Mouse (Mus musculus) limb, embryonic 14.5 days (tissue): ENCODE measurements around the gene Syt8. TPM values are rescaled to one million over a fixed set of nuclear protein-coding genes. Genes with fewer than 3 reads are reported as not detected.
A peak's percentile ranks its signal among the peaks of the same experiment; 100 is the strongest.

Experiments used
- ATAC-seq: fragments of 200-750 bp; cut with Nextera tagmentation; 2 replicates; pipeline ENCODE4 v1.8.0; 2017; ENCODE audit warnings: low read depth, moderate number of reproducible peaks, moderate TSS enrichment; ENCODE audit not compliant: low FRiP score
- DNase-seq: peaks from one replicate; pipeline ENCODE4 v3.0.0-alpha.2; 2015; ENCODE audit warnings: low spot score
- H3K27ac ChIP-seq: fragments of 300-500 bp; sonication (generic); replicated peaks from 2 replicates; pipeline ENCODE4 v1.5.1; 2014; ENCODE audit warnings: low read depth, mild to moderate bottlenecking, low read length, moderate library complexity, mixed read lengths
- H3K27me3 ChIP-seq: fragments of 300-500 bp; sonication (generic); 2 replicates; pipeline ENCODE4 v1.6.1; 2014; ENCODE audit warnings: low read length, mixed read lengths; ENCODE audit not compliant: control insufficient read depth, insufficient read depth
- H3K36me3 ChIP-seq: fragments of 300-500 bp; sonication (generic); 2 replicates; pipeline ENCODE4 v1.6.1; 2014; ENCODE audit warnings: mild to moderate bottlenecking, low read length, moderate library complexity, mixed read lengths; ENCODE audit not compliant: control insufficient read depth, insufficient read depth
- H3K4me1 ChIP-seq: fragments of 300-500 bp; sonication (generic); 2 replicates; pipeline ENCODE4 v1.6.1; 2014; ENCODE audit warnings: antibody characterized with exemption, low read length, mixed read lengths; ENCODE audit not compliant: control insufficient read depth, insufficient read depth
- H3K4me2 ChIP-seq: fragments of 300-500 bp; sonication (generic); replicated peaks from 2 replicates; pipeline ENCODE4 v1.6.1; 2014; ENCODE audit warnings: low read depth, mild to moderate bottlenecking, low read length, moderate library complexity; ENCODE audit not compliant: severe bottlenecking
- H3K4me3 ChIP-seq: fragments of 300-500 bp; sonication (generic); replicated peaks from 2 replicates; pipeline ENCODE4 v1.5.1; 2014; ENCODE audit warnings: low read length
- H3K9ac ChIP-seq: fragments of 300-500 bp; sonication (generic); 2 replicates; pipeline ENCODE4 v1.6.1; 2014; ENCODE audit warnings: mild to moderate bottlenecking, low read depth, low read length, moderate library complexity; ENCODE audit not compliant: severe bottlenecking
- H3K9me3 ChIP-seq: fragments of 300-500 bp; sonication (generic); 2 replicates; pipeline ENCODE4 v1.6.1; 2016; ENCODE audit warnings: low read length; ENCODE audit not compliant: control insufficient read depth
- POLR2A ChIP-seq: fragments of 200-500 bp; IDR thresholded peaks from 2 replicates; pipeline ENCODE4 v1.8.0; 2012; ENCODE audit warnings: inconsistent platforms, mild to moderate bottlenecking, moderate library complexity, borderline replicate concordance; ENCODE audit not compliant: insufficient read depth, insufficient read length; ENCODE audit errors: extremely low read depth
- WGBS: fragments of 180-500 bp; shearing (Covaris S2); extraction: QIAGEN DNeasy Blood & Tissue Kit; methylation state at CpG from one replicate; pipeline ENCODE4 v1.1.7; 2014; 5-methylcytosine and 5-hydroxymethylcytosine counted together
- polyA plus RNA-seq, 2 experiments: library from polyadenylated mRNA; depleted of rRNA in 1 of 2; stranded (reverse) in 1 of 2; unstranded in 1 of 2; fragments of >200 nt; fragmentation: Nextera tagmentation in 1 of 2; extraction: Ambion mirVana in 1 of 2; gene quantifications; 2 replicates each; pipeline versions ENCODE4 v1.2.1 to v1.2.3; 2012 to 2014

The Syt8 gene
- polyA plus RNA-seq, 2 experiments: 2.0 to 7.3 TPM

DNA sequence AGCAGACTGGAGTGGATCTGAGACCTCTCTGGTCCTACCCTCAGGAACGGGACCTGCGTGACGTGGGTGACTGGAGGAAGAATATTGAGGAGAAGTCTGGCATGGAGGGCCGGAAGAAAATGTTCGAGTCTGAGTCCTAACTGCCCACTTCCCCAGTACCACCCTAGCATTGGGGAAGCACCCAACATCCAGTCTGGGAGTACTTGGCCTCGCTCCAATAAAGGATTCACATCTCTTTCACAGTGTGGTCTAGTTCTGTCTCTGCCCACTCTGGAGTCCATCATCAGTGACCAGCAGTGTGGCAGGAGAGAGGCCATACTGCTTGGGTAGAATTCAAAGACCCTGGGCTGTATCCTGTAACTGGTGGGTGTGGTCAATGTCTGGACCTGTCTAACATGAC, 9.5 kb downstream of the Syt8 start:
- H3K9ac ChIP-seq: no peak overlapping the region
- DNase-seq (no peak), ATAC-seq (no peak)
- no peak for TF ChIP-seq POLR2A
- 94% methylated on average over 6 of the region's 6 CpGs for WGBS
- no peaks in the 10 kb centered on the region for H3K36me3 ChIP-seq
- H3K4me3 ChIP-seq: no peak overlapping the region
- no peaks in the 10 kb centered on the region for H3K27me3 ChIP-seq
- no peaks in the 10 kb centered on the region for H3K9me3 ChIP-seq
- H3K27ac ChIP-seq: no peak overlapping the region
- no peak overlapping the region for H3K4me2 ChIP-seq
- peaks cover 19% of the 10 kb centered on the region for H3K4me1 ChIP-seq

DNA sequence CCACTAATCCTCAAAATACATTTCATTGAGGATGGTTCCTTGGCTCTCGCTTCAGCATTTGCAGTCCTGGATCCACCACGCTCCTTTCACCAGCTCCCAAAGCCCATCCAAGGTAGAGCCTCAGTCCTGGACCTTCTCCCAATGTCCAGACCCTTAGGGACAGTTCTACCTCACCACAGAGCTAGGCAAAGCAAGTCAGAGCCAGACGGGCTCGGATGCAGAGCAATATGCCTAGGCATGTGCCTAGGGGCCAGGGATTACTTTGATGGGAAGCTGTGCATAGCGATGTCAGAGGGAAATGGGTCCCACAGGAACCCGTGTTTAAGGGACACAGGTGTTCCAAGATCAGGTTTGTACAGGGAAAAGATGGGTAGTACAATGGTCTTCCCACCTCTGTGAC, 10.7 kb downstream of the Syt8 start:
- H3K9me3 ChIP-seq: no peaks in the 10 kb centered on the region
- H3K4me1 ChIP-seq: peaks cover 19% of the 10 kb centered on the region
- no peak overlapping the region for H3K9ac ChIP-seq
- H3K27ac ChIP-seq: no peak overlapping the region
- WGBS: 74% methylated on average over 6 of the region's 6 CpGs
- TF ChIP-seq POLR2A: no peak
- H3K4me2 ChIP-seq: no peak overlapping the region
- H3K27me3 ChIP-seq: no peaks in the 10 kb centered on the region
- DNase-seq (no peak), ATAC-seq (no peak)
- H3K4me3 ChIP-seq: no peak overlapping the region
- no peaks in the 10 kb centered on the region for H3K36me3 ChIP-seq

DNA sequence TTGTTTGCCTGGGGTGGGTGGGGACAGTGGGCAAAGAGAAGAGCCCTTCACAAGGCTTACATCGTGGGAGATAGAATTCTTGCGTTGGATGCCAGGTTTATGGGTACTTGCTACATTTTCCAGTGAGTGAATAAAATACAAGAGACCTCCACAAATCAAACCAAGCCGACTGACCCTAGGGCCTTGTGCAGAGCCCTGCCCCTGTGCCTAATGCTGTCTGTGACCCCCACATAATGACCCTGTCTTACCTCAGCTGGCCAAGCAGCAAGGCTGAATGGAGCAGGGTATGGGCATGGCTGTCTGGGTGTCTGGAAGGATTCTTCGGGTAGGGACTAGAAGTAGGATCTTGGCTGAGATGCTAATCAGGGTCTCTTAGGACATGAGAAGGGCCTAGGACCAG, 11.6 kb downstream of the Syt8 start:
- ATAC-seq (no peak), DNase-seq (no peak)
- no peak overlapping the region for H3K9ac ChIP-seq
- TF ChIP-seq POLR2A: no peak
- no peaks in the 10 kb centered on the region for H3K36me3 ChIP-seq
- no peak overlapping the region for H3K4me2 ChIP-seq
- no peak overlapping the region for H3K4me3 ChIP-seq
- WGBS: 85% methylated on average over 4 of the region's 4 CpGs
- H3K4me1 ChIP-seq: peaks cover 10% of the 10 kb centered on the region
- no peaks in the 10 kb centered on the region for H3K27me3 ChIP-seq
- H3K9me3 ChIP-seq: no peaks in the 10 kb centered on the region
- H3K27ac ChIP-seq: no peak overlapping the region

DNA sequence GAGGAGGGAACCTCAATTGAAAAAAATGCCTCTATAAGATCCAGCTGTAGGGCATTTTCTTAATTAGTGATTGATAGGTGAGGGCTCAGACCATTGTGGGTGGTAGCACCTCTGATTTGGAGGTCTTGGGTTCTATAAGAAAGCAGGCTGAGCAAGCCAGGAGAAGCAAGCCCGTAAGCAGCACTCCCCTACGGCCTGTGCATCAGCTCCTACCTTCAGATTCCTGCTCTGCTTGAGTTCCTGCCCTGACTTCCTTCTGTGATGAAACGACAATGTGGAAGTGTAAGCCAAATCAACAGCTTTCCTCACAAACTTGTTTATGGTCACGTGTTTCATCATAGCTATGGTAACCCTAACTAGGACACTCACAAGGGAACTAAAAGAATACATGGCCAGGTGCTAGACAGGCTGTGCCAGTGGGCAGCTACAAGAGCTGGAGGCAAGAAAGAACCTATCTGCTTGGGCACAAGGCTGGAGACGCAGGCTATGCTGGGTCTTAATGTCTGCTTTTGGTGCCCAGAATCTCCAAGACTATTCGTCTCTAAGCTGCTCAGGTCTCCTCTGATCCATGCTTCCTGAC, 14.5 kb downstream of the Syt8 start:
- Histone ChIP-seq H3K27ac (no peak overlapping the region), H3K9ac (no peak overlapping the region), H3K27me3 (no peaks in the 10 kb centered on the region), H3K4me2 (no peak overlapping the region), H3K36me3 (no peaks in the 10 kb centered on the region), H3K4me1 (peaks cover under 1% of the 10 kb centered on the region; the same call in 1 of the 2 replicates), H3K4me3 (no peak overlapping the region), H3K9me3 (no peaks in the 10 kb centered on the region)
- ATAC-seq (no peak), DNase-seq (no peak)
- TF ChIP-seq POLR2A: no peak
- 74% methylated on average over 6 of the region's 6 CpGs for WGBS

DNA sequence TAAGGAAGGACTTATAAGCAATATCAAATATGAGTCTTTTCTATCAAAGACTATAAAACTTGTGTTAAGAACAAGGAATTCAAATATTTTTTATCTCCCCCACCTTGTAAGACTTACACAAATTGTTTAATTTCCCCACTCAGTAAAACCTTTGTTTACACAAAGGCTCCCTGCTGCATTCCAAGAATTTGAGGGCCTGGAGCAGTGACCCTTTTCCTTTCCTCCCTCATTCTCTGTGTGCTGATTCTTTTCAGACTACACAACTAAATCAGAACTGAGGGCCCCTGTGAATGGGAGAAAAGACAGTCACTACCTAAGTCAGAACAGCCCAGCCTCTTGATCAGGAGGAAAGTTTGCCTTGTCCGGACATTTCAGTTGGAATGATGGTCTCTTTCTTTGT, 20.1 kb downstream of the Syt8 start:
- Histone ChIP-seq H3K27me3 (no peaks in the 10 kb centered on the region), H3K36me3 (no peaks in the 10 kb centered on the region), H3K9me3 (no peaks in the 10 kb centered on the region), H3K4me3 (no peak overlapping the region), H3K9ac (no peak overlapping the region), H3K27ac (peak overlapping the region; percentile 78), H3K4me2 (no peak overlapping the region), H3K4me1 (peaks cover 42% of the 10 kb centered on the region)
- WGBS: 47% methylated on average over 1 of the region's 1 CpGs
- DNase-seq (no peak), ATAC-seq (no peak)
- no peak for TF ChIP-seq POLR2A

DNA sequence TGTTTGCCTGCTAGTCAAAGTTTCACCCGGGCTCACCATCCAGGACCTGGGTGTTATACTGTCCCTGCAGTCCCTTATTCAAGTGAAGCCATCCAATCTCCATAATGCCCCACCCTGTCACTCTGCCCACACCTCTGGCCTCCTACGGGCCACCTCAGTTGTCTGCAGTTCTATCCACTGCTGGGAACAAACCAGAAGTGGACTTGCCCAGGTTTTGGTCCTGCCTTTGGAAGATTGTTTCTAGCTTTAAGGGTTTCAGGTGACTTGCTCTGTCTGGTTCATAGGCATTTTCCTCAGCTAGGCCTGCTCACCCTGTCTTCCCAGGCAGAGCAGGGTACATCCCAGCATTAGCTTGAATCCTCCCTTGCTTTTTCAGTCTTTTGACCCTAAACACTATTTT, 20.6 kb downstream of the Syt8 start:
- H3K4me1 ChIP-seq: peaks cover 42% of the 10 kb centered on the region
- H3K27ac ChIP-seq: peak overlapping the region; percentile 78
- H3K27me3 ChIP-seq: no peaks in the 10 kb centered on the region
- no peaks in the 10 kb centered on the region for H3K9me3 ChIP-seq
- TF ChIP-seq POLR2A: no peak
- 53% methylated on average over 2 of the region's 2 CpGs for WGBS
- H3K4me2 ChIP-seq: no peak overlapping the region
- DNase-seq: no peak
- no peak overlapping the region for H3K4me3 ChIP-seq
- H3K9ac ChIP-seq: no peak overlapping the region
- H3K36me3 ChIP-seq: no peaks in the 10 kb centered on the region
- no peak for ATAC-seq
